Mouse (Mus musculus): ENCODE measurements around the gene Olfr259.

The Olfr259 gene

DNA sequence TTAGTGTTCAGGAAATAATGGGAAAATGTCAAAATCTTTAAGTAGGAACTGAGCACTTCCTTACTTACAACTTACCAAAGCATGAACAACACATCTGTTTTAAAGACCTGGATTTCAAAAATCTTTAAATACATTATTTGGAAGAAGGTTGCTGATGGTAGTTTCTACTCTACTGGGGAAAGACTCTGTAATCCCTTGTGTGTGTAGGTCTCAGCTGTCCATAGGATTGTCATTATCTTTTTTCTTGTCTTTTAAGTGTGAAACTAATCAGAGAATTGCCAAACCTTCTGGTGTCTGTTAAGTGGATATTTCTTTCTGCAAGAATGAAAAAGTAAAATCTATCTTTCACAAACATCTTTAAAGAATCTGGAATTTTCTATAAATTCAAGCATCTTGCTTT lies at the start of gene Olfr259:
Gene Olfr259, minus strand, starts transcription at position 101 of the 400 bp plus-strand sequence.
- DNase-seq, result no peak

DNA sequence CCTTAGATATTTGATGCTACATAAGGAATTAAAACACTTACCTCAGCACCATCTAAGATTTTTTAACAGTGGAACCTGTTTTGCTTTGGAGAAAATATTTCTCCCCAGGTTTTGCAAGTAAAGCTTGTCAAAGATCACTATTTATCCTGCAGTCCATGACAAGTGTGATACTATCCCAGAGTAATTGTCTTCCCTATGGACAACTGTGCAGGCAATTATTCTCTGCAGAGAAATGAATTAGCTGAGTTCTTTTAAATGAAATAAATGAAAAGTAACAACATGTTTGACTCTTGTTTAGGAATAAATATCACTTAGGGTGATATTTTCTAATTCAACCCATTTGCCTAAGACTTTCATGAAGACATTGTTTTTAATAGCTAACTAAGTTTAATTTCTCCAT lies 38.2 kb upstream of the Olfr259 start, which contains the start of gene Olfr1111:
Gene Olfr1111, minus strand, starts transcription at position 101 of the 400 bp plus-strand sequence.
- DNase-seq, result no peak

DNA sequence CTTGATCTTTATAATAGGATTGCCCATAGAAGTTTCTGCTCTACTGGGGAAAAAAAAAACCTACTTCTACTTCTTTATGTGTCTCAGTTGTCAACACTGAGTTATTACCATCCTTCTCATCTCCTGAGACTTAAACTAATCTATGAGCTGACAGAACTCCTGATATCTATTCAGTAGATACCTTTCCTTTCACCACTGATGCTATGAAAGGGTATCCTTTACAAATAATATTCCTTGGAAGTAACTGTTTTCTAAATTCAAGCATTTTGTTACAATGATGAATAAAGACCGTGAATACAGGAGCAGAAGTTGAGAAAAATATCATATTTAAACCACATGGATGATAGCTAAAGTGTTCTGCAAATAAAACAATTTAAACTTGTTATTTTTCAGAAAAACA lies 25.8 kb upstream of the Olfr259 start, which contains the start of gene Olfr1110:
Gene Olfr1110, minus strand, starts transcription at position 101 of the 400 bp plus-strand sequence.
- DNase-seq, result no peak

DNA sequence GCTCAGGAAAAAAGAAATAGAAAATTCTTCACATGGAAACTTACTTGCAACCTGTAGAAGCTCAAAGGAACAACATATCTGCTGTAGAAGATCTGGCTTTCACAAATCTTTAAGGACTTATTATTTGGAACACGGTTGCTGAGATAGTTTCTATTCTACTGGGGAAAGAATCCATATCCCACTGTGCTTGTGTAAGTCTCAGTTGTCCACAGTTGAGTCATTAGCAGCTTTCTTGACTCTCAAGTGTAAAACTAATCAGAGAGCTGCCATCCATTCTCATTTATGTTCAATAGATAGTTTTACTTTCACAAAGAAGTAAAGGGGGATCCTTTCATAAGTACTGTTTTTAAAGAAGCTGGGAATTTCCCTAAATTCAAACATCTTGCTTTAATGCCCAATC lies 18.5 kb downstream of the Olfr259 start, which contains the start of gene Olfr1109:
Gene Olfr1109, minus strand, starts transcription at position 101 of the 400 bp plus-strand sequence.
- DNase-seq, result no peak

DNA sequence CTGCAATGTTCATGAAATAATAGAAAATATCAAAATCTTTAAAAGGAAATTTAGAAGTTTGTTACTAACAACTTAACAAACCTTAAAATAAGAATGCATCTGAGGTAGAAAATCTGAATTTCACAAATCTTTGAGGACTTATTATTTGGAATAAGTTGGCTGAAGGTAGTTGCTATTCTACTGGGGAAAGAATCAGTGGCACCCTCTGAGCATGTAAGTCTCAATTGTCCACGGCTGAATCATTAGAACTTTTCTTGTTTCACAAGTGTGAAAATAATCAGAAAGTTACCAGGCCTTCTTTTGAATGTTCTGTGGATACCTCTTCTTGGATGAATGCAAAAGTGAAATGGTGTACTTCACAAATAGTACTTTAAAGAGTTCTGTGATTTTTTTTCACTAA lies 38.6 kb downstream of the Olfr259 start, which contains the start of gene Olfr1107:
Gene Olfr1107, minus strand, starts transcription at position 101 of the 400 bp plus-strand sequence.
- DNase-seq, result no peak

Measured in cerebellum, adult 9-10 months (tissue).